Mouse (Mus musculus) layer of hippocampus, adult 18-20 months (tissue): ENCODE measurements at regions not wholly inside any gene's neighbourhood (a gene's known extent, or its start where the extent isn't known, plus 50 kb on each side); places are given as distances from the start of the nearest gene placed in this dataset.
A peak's percentile ranks its signal among the peaks of the same experiment; 100 is the strongest.

Experiments used
- DNase-seq, 2 experiments: peaks; one replicate each; pipeline ENCODE4 v3.0.0; 2022; ENCODE audit warnings: low spot score in 2 of 2

DNA sequence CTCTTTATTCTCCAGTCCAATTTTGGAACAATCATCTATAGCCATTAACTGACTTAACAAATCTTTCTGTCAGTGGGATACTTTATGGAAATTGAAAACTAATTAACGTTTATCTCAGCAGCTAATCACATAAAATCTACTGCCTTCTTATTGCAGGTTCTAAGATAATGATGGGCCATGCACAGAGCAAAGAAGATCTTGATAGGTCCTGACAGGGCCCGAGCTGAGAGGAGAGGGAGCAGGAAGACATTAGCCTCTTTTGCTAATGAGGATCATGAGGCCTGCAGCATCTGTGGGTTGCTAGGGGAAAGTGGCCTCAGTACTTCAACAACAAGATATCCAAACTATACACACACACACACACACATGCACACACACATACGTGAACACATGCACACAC is 318.4 kb downstream of the Lmx1a start:
- no peak for DNase-seq

DNA sequence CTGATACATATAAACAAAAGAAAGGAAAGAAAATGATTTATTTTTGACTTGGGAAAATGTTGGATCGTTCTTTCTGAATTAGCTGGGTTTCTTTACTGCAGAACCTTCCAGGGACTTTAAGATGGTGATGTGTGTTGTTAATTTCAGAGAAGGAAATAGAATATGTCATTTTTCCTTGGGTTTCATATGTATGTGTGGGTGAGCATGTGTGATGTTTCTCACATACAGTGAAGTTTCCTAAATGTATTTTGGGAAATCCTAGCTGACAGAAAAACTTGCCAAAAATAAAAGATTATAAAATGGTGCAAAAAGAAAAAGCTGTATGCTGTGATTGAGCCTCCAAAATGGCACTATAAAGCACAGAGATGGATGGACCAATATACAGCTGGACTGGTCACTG is 319.2 kb downstream of the Lmx1a start:
- DNase-seq: no peak

DNA sequence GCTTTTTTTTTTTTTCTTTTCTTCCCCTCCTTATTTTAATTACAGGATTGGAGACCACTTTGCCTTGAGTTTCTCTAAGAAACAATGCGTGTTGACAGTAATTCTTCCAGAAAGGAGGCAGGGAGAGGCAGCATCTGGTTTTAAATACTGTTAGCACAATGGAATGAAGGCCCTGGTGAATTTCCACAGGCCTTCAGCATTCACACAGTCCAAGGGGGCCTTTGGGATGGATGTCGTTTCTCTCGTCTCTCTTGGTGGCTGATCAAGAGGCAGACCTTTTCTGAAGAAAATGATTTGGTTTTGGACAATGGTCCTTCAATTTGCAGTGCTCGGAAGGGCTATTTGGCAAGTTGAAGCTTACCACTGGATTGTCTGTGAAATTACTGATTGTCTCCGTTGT is 321.4 kb downstream of the Lmx1a start:
- no peak for DNase-seq

DNA sequence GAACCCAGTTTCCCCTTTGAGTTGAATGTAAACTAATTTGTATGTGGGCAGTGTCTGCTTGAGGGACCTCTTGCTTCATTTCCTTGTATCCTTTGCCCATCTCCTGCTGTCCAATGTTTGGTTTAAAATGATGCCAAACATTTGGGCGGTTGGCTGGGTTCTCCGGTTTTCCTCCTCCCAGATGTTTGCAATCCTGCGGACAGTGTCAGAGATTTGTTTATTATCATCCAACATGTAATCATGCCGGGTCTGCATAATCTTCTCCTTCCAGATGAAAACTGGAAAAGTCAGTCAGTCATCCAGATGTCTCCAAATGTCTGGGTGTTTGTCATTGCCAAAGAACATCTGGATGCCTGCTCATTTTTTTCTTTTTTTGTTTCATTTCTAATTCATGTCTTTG is 323.0 kb downstream of the Lmx1a start:
- no peak for DNase-seq

DNA sequence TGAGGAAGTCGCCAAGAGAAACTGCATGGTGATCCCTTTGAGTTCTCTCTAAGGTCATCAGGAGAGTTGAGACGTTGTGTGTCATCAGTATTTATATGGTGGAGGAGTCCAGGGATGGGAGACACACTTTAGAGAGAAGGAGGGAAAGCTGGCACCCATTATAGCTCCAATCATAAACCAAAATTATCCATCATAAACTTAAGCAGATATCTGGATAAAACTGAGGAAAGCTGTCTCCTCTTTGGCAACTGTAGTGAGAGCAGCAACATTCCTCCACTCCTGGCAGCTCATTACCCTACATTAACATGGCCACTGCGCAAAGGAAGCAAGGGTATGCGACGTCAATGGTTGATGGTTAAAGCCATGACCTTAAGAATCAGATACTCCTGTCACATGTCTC is 323.6 kb downstream of the Lmx1a start:
- DNase-seq: no peak

DNA sequence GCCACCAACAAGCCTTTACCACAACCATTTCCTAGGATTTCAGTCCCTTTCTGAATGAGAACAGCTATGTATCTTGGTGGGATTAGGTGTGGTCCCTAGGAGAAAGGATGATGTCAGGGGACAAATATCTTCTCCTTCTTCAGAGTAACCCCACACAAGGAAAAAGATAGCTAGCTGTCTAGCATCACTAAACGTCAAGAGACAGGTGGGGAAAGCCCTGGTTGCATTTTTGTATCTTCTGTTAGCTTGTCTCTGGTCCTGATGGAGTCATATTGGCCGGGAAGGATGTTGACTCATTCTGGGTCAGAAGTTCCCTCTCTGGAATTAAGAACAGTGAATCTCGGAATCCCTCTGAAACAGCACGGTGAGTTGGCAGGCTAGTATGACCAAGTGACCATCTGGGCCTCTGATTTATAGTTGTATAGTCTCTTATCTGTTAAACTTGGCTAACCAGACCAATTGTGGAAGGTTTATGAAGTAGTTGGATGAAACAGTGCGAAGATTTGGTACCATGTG is 327.4 kb downstream of the Lmx1a start:
- DNase-seq: no peak

DNA sequence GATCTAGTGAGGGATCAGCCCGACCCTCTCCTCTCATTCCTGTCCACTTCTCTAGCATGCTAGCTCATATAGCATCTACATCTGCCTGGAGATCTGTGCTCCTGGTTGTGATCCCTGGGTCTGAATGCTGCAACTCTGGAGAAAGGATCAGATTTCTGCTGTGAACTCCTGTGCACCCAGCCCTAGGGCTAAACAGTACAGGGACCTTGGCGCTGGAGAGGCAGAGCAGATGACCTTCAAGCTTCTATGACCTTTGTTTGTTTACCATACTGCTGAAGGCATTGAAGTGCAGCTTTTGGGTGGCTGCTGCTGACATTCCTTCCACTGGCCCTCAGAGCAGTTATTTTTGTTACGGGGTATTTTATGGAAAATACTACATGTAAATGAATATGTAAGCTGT is 337.4 kb downstream of the Lmx1a start:
- no peak for DNase-seq

DNA sequence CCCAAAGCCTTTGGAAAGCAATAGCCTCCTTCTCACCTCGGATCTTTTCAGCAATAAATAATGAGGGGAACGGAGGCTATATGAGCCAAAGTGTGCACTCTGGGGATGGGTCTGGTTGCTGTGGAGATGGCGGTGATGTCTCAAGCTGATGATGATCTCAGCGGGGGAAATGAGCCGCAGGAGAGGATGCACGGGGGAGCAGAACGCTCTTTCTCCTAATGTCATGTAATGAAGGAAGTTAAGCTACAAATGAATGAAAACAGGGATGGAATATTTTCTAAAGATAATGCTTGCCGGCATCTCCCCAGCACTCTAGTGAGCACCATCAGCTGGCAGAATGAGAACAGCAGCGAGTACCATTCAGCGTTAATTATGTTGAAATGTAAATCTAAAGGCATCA is 355.7 kb downstream of the Lmx1a start:
- peak in 1 of 2 experiments; percentile 16 for DNase-seq

DNA sequence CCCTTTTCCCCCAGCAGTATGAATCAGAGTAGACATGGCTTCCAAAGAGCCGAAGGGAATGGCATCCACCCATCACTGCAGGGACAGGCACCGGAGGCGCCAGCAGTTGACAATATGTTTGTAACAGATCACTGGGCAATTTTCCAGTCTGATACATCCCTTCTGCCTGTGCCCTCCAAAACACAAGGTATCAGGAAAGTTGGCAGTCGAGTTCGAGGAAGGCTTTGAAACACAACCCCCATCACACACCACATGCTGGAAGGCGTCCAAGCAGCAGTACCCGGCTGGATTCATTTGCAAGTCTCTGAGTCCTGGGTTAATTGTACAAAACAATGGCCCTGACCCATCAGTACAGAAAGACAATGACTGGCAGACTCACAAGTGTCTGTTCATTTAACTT is 357.3 kb downstream of the Lmx1a start:
- DNase-seq: peak; percentile 52 to 76

DNA sequence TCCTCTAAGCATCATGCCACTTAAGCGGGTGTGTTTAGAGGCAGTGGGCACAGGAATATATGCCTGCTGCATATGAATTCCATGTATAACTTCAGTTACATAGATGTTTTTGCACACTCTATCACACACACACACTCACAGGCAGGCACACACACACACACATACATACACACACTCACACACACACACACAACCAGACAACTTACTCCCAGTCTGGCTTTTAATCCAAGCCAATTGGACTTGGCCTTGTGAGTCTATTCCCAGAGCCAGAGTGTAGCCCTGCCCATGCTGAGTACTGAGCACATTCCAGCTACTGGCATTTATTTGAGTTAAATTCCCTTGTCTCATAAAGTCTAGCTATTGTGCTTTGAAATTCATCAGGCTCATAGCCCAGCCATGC is 357.7 kb downstream of the Lmx1a start:
- no peak for DNase-seq

DNA sequence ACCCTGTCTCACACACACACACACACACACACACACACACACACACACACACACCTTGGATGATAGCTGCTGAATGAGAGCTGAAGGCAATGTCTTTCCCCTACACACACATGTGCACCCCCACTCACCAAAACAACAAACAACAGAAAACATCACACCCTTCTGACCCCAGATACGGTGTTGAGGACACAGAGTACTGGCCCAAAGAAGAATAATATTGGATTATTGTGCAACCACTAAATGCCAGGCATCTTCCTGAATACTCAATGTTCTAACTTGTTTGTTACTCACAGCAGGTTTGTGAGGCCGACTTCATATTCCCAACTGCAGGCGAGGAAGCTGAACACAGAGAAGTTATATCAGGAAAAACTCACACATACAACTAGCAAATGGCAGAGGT is 360.9 kb downstream of the Lmx1a start:
- no peak for DNase-seq

DNA sequence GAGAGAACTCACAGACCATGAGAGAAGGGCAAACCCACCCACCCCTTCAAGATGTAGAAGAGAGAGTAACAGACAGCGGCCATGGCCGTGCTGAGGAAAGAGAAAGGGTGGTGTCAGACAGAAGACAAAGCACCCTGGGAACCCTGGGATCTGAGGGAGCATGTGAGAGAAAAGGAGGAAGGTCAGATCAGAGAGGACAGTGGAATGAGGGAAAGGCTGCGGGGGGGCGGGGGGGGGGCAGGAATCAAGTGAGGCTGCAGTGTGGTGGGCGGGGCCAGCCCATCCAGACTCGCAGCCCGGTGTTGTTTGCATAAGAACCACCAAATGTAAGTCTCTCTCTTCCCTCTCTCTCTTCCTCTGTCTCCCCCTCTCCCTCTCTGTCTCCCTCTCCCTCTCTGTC is 367.4 kb downstream of the Lmx1a start:
- DNase-seq: no peak

DNA sequence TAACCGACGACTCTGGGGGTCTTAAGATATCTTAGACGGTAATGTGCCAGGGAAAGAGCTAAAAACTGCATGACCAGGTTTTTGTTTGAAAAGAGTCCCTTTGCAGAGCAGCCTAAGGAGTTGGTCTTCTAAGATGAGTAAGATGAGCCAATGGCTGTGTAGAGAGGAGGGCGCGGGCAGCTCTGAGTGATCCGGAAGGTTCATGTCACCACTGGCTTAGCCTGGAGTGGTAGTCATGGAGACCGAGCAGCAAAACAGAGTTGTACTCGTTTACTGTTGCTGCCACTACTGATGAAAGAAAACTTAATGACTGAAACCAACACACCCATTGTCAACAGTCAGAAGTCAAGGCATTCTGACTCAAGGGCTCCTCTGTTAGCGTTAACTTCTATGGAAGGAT is 368.4 kb downstream of the Lmx1a start:
- DNase-seq: no peak

DNA sequence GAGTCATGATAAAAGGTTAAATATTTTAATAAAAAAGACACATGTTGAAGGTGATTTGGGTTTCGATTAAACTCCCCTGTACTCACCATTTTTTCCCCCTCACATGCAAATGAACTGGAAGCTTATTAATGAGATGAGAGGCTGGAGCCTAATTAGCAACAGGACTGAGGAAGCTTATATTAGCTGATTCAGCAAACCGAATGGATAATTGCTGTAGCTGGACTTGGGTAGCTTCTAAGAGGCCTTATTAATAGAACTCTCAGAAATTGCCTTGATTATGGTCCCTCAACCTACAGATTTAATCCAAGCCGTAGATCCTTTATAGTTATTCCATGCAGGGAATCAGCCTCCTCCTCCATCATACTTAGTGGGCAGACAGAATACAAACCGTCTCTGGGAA is 369.7 kb downstream of the Lmx1a start:
- DNase-seq: no peak

DNA sequence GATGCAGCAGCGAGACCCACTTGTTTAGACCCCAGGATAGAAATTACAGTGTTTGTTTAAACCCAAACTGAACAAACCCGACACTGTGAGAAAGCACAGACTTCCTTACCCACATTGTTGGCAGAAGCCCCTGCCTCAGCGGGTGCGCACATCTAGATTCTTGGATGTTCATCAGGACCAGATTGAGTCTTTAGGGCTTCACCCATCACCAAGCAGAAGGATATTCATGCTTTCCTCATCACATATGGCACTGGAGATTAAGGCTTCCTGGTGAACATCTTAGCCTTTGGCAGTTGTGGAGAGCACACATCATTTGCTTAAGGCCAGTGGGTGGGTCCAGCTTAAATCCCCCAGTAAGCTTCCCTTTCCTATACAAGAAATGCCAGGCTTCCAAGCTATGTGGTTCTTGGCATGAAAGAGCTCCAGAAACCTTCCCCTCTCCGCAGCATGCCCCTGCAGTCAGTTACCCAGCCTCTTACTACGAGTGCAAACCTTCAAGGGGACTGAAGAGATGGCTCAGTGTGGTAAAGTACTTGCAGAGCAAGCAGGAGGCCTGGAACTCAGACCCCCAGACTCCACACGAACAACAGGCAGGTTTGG is 367.9 kb downstream of the Pbx1 start:
- DNase-seq: peak in 1 of 2 experiments; percentile 7

DNA sequence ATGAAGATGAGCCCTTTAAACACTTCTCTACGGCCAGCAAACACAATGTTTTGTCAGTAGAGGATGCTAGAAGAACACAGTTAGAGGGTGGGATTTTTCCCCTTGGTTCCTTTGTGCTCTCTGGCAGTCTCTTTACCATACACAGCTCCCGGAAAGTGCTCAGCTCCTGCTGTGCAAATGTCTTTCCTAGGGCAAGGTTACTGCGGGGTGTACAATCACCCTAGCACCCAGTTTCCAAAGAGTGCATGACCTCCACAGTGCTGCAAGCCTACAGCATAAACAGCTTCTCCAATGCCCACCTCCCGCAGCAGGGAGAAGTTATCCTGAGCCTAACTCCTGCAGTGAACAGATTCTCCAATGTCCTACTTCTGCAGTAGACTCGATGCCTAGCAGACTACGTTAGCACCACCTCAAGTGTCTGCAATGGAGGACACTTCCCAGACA is 366.4 kb downstream of the Pbx1 start:
- no peak for DNase-seq

DNA sequence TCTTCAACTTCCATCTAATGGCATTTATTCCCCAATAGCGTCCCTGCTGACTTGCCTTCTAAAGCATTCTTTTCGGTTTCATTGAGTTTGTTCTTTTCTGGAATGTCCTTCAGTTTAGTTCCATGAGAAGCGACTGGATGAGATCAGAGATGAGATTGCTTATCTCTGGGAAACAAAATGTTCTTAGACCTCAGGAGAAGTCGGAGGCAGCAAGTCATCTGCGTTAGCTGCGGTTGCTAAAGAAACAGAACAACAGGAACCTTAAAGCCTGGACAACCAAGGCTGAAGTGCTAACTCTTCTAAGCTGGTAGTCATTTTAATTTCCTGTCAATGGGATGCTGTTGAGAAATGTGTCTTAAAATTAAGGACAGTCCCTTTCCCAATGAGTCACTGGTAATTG is 365.3 kb downstream of the Pbx1 start:
- no peak for DNase-seq

DNA sequence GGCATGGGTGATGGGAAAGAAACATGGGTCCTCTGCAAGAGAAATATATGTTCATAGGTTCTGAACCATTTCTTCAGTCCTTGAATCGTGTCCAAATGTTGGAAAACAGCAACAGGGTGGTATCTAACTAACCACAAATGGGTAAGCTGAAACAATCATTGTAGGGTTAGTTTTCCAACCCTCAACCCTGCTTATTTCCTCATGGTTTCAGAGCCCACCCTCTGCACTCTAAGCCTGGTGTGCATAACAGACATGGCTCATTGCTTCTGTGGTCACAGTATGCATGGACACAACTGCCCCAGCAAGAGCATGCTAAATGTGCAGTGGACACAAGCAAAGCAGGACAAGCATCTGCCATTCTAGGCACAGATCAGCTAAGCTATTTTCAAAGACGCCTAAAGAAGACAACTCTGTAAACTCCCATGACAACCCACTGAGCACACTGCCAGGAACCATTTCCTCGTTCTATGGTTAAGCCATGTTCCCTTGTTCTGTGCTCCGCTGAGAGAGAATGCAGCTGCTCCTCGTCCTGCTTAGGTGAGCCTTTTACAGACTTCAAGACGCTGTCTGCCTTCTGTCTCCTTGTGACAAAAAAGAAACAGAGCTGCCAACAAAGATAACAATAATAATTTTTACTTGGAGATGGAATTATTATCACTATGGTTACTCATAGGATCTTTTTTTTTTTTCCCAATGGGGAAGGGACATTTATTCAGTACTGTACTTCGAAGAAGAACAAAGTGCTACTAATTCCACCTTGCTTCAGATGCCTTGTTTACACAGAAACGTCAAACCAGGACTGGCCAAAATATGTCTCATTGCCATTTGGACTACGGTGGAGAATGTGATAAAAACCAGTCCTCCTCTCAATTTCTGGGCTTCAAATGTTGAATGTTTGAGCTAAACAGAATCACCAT is 363.8 kb downstream of the Pbx1 start:
- no peak for DNase-seq

DNA sequence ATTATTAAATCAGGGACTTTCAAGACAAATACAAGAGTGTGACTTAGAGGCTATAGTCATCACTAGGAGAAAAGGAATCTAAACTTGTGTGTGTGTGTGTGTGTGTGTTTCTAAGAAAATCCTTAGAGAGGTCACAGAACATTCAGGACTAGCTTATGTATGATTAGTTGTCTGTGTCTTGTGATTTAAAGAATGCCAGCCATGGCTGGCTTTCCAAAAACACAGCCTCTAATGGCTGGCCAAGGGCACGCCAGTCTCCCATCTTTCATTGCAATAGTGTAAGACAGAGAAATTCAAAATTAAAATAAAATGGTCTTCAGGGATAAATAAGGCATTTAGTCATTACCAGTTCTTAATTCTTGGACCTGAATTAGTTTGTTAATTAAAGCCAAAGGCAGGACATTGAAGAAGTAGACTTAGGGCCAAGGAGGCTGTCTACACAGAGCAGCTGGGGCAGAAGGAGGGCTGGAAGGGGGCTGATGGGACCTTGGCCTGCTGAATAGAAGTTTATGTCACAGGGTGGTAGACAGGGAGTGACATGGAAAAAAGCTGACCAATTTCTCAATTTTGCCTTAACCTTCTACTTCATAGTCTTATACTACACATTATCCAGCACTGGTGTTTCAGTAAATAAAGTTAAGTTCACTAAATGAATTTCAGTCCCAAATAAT is 363.0 kb downstream of the Pbx1 start:
- no peak for DNase-seq
